Mouse (Mus musculus): Measurements from ENCODE around the gene Pacrg. TPM values are rescaled to one million over a fixed set of nuclear protein-coding genes. Genes with fewer than 3 reads are reported as not detected.

Gene Pacrg
- total RNA-seq, 1 experiment from 2014 or later = 0.89 TPM

DNA sequence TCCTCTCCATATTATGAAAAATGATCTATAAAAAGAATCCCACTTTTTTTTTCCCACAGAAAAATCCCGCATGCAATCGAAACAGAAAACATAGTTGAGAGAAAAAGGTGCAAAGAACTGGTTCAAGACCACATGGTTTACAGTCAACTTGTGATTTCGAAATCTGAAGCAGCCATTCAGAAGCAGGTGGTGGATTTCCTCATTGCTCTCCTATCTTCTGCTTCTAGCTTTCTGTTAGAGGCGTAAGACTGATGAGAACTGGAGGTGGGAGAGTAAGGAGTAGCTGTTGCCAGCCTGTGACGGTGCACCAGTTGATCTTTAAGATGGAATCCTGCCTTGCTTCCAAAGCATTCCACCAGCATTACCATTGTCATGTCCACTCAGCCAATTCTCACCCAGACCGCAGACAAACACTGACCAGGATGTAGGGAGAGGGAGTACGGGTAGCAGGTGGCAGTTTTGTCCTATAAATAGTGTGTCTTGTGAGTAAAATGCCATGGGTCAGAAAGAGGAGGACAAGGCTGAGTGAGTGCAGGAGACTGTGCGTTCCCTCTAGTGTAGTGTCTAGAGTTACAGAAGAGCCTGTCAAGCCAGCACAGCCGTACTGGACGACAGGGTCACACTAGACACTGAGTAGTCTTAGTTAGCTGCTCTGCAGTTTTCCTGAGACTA, 73.2 kb downstream of the Pacrg start:
- no peak for ATAC-seq (replicated peaks in 1 of 2; ENCODE audit: insufficient read depth in 1 of 2, low FRiP score in 2 of 2, low TSS enrichment in 1 of 2, low read depth in 1 of 2, poor library complexity in 2 of 2, severe bottlenecking in 2 of 2)

DNA sequence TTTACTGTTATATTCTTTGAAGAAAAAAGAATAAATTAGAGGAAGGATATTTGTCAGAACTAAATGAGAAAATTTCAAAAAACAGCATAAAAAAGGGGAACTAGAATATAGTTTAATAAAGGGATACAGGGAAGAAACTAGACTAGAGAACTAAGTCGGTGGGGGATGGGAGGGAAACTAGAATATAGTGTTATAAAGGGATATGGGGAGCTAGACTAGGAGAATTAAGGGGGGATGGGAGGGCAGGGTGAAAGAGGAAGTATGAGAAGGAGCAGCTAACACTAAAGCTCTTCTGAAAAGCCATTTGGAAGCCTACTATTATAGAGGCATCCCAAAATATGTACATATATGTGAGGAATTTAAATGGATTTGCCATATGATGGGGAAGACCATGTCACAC, 75.8 kb downstream of the Pacrg start:
- ATAC-seq (replicated peaks in 1 of 2; ENCODE audit: insufficient read depth in 1 of 2, low FRiP score in 2 of 2, low TSS enrichment in 1 of 2, low read depth in 1 of 2, poor library complexity in 2 of 2, severe bottlenecking in 2 of 2) = 0 out of 4 replicates have a peak, but pooled peaks of 1 of the 2 experiments have one; percentile 12

DNA sequence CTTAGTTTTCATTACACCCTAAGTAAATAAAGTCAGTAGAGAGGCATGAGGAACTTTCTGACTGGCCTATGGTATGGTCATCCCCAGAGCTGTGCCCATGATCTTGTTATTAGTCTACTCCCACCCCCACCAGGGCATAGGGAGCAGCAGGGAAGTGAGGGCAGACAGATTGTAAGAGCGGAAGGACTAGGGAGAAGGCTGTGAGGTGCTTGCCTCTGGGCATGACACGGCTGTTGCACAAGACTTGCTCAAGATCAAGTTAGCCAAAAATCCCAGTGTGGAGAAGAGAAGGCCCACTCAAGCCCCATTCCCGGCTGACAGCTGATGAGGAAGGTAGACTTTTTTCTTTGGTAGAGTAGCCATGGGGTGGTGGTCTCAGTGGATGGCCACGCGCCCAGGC, 82.7 kb downstream of the Pacrg start:
- no peak for ATAC-seq (replicated peaks in 1 of 2; ENCODE audit: insufficient read depth in 1 of 2, low FRiP score in 2 of 2, low TSS enrichment in 1 of 2, low read depth in 1 of 2, poor library complexity in 2 of 2, severe bottlenecking in 2 of 2)

DNA sequence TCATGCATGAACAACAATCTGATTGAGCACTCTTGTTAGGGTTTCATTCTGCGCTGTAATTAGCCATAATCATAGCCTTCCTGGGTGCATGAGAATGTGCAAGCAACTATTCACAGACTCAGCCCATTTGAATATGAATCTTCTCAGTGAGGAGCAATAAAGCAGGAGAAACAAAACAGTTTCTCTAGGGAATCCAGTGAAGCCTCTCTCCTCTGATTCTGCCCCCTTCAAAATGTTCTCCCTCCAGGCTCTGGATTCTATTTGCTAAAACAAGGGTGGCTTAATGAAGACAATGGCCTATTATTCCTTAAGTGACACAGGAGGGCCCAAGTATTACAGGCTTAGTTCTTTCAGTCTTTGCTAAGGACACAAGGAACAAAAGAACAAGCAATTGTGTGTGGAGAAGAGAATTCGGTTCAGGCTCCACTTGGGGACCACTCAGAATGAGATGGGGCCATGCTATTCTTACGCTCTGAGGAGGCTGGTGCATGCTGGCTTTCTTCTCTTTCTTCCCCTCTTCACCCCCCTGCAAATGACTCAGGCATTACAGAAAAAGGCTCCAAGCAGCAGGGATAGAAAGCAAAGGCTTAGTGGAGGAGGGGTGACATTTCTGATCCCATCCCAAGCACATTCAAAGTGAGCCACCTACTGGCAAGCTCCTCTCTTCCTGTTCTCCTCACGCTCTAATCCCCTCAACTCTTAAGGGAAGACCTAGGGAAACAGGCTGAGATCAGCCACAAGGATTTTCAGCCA, 95.2 kb downstream of the Pacrg start:
- ATAC-seq (replicated peaks in 1 of 2; ENCODE audit: insufficient read depth in 1 of 2, low FRiP score in 2 of 2, low TSS enrichment in 1 of 2, low read depth in 1 of 2, poor library complexity in 2 of 2, severe bottlenecking in 2 of 2) = no peak

DNA sequence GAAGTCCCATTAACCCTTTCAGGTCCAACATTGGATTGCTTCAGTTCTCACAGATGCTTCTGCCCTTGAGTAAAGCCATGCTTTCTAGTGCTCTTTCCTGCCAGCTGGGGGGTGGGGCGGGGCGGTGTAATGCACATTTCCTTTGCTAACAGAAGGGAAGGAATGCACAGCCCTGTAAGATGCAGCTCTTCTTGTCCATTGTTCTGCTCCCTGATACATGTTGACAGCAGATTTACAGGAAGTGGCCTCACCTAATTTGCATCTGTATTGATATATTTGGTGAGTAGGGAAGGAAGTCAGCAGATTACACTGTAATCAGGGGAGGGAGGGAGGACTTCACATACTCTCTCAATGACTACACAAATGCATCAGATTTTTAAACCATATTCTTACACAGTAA, 100.0 kb downstream of the Pacrg start:
- no peak for ATAC-seq (replicated peaks in 1 of 2; ENCODE audit: insufficient read depth in 1 of 2, low FRiP score in 2 of 2, low TSS enrichment in 1 of 2, low read depth in 1 of 2, poor library complexity in 2 of 2, severe bottlenecking in 2 of 2)

DNA sequence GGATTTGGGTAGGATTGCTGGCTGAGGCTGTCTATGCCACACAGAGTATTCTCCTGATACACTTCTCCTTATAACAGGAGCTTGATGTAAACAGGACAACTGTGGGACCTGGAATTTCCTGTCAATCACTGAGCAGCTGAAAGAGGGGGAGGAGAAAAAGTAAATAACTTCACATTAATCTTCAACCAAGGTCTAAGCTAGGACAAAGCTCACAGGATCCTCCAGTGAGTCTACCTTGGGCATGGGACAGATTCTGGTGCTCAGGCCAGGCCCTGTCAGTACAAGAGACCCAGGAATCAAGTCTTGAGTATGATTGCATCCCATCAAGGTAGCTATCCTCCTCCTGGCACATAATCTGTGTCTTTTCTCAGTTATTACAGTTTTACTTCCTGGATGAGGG, 102.1 kb downstream of the Pacrg start:
- no peak for ATAC-seq (replicated peaks in 1 of 2; ENCODE audit: insufficient read depth in 1 of 2, low FRiP score in 2 of 2, low TSS enrichment in 1 of 2, low read depth in 1 of 2, poor library complexity in 2 of 2, severe bottlenecking in 2 of 2)

DNA sequence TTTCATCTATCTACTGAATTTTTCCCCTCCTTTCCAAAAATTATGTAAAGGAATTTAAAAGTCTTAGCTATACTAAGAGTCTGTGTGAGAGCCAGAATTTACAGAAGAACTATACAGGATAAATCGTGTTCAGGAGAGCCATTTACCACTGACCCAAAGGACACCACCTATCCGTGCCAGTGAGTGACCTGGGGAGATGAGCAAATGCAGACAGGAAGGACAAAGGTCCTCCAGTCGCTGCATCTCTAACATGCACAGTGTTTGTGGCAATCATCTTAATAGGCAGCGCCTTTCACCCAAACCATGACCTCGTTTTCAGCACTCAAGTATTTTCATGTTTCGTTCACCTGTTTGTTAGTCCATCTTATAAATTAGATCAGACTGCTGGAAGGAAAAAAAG, 105.4 kb downstream of the Pacrg start:
- no peak for ATAC-seq (replicated peaks in 1 of 2; ENCODE audit: insufficient read depth in 1 of 2, low FRiP score in 2 of 2, low TSS enrichment in 1 of 2, low read depth in 1 of 2, poor library complexity in 2 of 2, severe bottlenecking in 2 of 2)

DNA sequence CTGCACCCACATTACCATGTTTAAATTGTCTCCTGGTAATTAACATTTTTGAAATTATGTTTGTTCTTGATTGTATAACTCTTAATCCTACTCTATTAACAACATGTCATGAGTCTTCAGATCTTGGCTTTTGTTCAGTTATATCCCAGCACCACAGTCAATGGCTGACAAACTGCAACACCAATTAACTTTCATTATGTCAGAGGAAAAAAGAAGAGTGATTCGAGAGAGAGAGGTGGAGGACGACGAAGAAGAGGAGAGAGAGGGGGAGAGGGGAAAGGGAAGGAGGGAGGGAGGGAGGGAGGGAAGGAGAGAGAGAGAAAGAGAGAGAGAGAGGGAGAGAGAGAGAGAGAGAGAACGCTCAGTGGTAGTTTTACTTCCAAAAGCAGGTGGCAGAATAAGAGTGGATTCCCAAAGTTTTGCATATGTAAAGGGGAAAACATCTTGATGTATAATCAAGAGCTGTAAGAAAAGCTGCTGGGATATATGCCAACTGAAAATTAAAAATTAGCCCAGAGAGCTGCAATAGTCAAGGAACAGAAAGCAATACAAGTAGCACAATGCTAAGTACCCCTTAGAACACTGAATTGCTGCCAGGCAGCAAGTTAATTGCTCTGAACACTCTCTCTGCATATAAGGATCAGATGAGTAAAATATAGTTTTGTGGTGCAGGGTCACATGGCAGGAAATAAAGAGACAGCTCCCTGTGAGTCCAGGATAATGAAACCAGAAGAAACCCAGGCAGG, 107.6 kb downstream of the Pacrg start:
- ATAC-seq (replicated peaks in 1 of 2; ENCODE audit: insufficient read depth in 1 of 2, low FRiP score in 2 of 2, low TSS enrichment in 1 of 2, low read depth in 1 of 2, poor library complexity in 2 of 2, severe bottlenecking in 2 of 2) = no peak

DNA sequence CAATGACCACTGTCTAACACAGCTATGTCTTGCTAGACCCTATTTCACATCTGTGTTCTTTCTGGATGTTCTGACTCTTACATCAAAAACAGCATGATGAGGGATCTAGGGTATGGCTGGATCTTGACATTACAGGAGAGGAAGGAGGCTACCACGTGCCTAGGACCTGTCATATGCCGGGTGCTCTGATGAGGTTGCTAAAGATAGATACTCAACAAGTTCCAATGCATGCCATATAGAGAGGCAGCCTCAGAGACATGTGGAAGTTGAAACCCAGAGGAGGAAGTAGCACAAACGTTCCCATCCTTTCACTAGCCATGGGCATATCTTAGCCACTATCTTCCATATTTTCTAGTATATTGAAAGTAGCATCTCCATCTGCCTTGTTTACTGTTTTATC, 115.3 kb downstream of the Pacrg start:
- no peak; a peak in 1 of 4 replicates for ATAC-seq (replicated peaks in 1 of 2; ENCODE audit: insufficient read depth in 1 of 2, low FRiP score in 2 of 2, low TSS enrichment in 1 of 2, low read depth in 1 of 2, poor library complexity in 2 of 2, severe bottlenecking in 2 of 2)

DNA sequence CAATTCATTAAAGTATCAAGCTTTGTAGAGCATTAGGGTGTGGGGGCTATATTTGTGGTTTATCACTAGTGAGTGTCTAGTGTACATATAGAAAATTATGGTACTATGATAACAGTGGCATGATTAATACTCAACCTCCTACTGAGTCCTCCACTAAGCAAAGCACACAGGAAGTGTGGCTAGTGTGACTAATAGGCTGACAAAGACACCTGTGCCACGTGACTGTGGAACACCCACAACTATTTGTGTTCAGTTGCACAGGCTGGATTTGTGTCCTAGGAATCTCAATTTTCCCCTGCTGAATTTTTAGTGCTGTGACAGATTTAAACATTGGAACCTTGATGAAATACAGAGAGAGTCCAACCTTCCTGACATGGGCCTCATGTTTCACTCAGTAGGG, 118.5 kb downstream of the Pacrg start:
- ATAC-seq (replicated peaks in 1 of 2; ENCODE audit: insufficient read depth in 1 of 2, low FRiP score in 2 of 2, low TSS enrichment in 1 of 2, low read depth in 1 of 2, poor library complexity in 2 of 2, severe bottlenecking in 2 of 2) = no peak

DNA sequence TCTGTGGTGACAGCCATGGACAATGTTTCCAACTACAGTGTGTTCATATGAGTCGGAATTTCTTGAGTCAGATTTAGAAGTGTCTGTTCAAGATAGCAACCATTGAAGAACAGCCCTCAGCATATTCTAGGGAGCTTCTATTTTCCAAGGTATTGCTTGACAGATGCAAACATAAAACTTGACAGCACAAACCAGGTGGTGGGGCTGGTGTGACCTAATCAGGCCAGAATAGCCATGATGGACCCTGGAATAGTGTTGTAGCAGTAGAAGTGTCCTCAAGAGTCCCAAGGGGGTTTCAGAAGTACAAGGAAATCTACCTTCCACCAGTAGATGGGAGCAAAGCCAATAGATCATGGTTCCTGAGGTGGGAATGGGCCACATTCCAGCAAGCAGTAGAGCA, 123.0 kb downstream of the Pacrg start:
- no peak for ATAC-seq (replicated peaks in 1 of 2; ENCODE audit: insufficient read depth in 1 of 2, low FRiP score in 2 of 2, low TSS enrichment in 1 of 2, low read depth in 1 of 2, poor library complexity in 2 of 2, severe bottlenecking in 2 of 2)

DNA sequence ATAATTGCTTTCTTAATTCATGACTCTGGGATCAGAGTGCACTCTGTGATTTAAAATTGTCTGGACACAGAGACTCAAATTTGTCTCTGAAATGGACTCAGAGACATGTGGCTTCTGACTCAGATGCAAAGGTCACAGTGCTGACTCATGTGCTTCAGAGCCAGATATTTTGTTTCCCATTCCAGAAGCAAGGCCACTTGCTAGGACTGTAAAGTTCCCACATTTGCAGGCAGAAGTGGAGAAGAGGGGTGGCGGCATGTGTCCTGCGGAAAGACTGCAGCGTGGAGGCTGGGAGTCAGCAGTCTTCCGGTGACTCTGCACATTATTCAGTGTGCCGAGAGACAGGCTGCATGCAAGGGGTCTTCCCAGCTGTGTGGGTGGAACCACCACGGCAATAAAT, 137.3 kb downstream of the Pacrg start:
- no peak for ATAC-seq (replicated peaks in 1 of 2; ENCODE audit: insufficient read depth in 1 of 2, low FRiP score in 2 of 2, low TSS enrichment in 1 of 2, low read depth in 1 of 2, poor library complexity in 2 of 2, severe bottlenecking in 2 of 2)

DNA sequence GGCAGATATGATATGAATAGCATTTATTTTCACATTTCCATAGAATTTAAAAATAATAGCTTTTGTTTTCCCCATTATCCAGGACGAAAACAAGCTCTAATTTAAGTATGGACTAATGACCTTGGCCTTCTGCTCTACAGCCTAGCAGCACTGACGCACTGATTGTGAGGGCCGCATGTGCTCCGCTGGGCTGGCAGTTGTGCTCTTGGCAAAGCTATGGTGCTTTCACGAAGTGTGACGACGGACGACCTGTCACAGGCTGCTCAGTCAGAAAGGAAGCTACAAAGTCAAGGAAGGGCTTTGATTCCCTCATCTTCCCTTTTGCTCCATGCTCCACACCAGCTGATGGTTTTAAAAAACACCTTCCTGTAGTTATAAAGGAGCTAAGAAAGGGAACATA, 142.1 kb downstream of the Pacrg start:
- no peak for ATAC-seq (replicated peaks in 1 of 2; ENCODE audit: insufficient read depth in 1 of 2, low FRiP score in 2 of 2, low TSS enrichment in 1 of 2, low read depth in 1 of 2, poor library complexity in 2 of 2, severe bottlenecking in 2 of 2)

DNA sequence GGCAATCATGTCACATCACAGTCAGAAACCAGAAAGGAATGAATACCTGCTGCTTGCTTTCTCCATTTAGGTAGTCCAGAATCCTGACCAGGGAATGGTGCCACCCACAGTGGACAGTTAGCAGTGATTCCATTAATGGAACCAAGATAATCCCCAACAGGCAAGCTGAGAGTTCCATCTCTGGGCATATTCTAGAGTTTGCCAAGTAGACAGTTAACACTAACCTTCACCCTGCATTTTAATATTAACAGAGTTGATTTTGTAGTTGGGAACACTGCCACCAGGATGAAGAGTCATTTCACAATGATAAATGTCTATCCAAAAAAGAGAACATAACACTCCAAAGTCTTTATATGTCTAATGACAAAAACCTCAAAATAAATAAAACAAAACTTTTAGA, 144.7 kb downstream of the Pacrg start:
- no peak for ATAC-seq (replicated peaks in 1 of 2; ENCODE audit: insufficient read depth in 1 of 2, low FRiP score in 2 of 2, low TSS enrichment in 1 of 2, low read depth in 1 of 2, poor library complexity in 2 of 2, severe bottlenecking in 2 of 2)

DNA sequence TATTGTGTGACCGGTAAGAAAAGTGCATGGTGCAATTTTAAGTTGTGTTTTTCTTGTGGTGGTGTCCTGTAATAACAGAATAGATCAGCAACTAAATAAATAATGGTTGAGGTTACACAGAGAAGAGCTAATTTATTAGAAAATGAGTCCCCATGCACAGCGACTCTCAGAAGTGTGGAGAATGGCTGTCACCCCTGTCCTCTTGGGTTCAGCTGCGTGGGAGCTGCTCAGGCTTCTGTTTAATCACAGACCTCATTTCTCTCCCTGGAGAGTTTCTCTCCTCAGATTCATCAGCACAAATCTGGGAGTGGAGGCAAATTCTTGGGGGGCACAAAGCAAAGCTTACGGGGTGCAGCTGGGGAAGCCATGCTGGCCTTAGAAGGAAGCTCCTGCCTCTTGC, 163.0 kb downstream of the Pacrg start:
- no peak for ATAC-seq (replicated peaks in 1 of 2; ENCODE audit: insufficient read depth in 1 of 2, low FRiP score in 2 of 2, low TSS enrichment in 1 of 2, low read depth in 1 of 2, poor library complexity in 2 of 2, severe bottlenecking in 2 of 2)

DNA sequence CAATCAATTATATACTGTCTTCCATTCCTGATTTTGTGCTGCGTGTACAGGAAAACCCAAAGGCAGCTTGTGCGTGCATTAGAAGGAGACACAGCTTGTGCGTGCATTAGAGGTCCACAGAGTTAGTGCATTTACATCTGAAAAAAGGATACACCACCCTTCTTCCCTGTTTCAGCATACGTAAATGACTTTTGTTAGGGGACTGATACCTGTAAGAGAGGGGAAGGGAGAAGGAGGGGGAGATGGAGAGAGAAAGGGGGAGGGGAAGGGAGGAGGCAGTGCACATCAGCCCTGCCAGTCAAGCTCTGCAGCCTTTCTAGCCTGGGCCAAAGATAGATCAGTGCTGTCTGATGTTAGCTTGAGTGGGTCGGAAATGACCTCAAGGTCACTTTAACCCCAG, 164.6 kb downstream of the Pacrg start:
- no peak for ATAC-seq (replicated peaks in 1 of 2; ENCODE audit: insufficient read depth in 1 of 2, low FRiP score in 2 of 2, low TSS enrichment in 1 of 2, low read depth in 1 of 2, poor library complexity in 2 of 2, severe bottlenecking in 2 of 2)

DNA sequence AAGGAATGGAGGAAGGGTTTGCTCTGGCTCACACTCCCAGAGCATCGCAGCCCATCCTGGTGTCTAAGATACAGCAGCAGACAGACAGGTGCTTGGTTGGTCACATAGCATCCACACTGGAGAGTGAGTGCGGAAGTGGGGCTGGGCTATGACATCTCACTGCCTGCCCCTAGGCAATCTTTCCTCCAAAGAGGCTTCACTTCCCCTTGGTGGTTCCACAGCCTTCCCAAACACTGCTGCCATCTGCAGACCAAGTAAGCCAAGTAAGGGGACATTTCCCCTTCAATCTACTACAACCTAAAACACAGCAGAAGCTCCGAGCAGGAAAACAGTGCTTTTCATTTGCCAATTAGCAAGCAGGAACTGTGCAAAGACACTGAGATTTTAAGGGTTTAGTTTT, 165.1 kb downstream of the Pacrg start:
- ATAC-seq (replicated peaks in 1 of 2; ENCODE audit: insufficient read depth in 1 of 2, low FRiP score in 2 of 2, low TSS enrichment in 1 of 2, low read depth in 1 of 2, poor library complexity in 2 of 2, severe bottlenecking in 2 of 2) = peak; percentile 32 to 37; a peak in 1 of 4 replicates

DNA sequence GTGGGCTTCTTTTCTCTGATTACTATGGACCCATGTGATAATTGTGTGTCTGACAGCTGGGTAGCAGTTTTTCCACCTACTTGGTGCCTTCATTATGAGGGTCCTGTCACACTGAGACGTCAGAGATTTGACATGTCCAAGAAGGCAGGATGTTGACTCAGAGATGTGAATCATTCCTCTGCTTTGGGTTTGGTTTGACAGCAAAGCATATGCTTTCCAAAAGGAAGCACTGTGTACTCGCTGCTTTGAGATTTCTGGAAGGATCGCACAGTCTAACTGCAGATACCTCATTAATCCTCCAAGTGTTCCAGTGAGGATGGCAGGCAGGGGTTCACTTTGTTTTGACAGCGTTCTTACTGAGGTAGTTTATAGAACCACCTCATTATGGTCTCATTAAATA, 178.8 kb downstream of the Pacrg start:
- ATAC-seq (replicated peaks in 1 of 2; ENCODE audit: insufficient read depth in 1 of 2, low FRiP score in 2 of 2, low TSS enrichment in 1 of 2, low read depth in 1 of 2, poor library complexity in 2 of 2, severe bottlenecking in 2 of 2) = no peak
